Mouse (Mus musculus) forebrain, embryonic 11.5 days (tissue): Measurements from ENCODE around the gene Cabp4. TPM values are rescaled to one million over a fixed set of nuclear protein-coding genes. Genes with fewer than 3 reads are reported as not detected.

ENCODE experiments used
- ATAC-seq: fragments of 200-750 bp; cut with Nextera tagmentation; replicated peaks from 2 replicates; pipeline ENCODE4 v1.8.0; 2017; ENCODE audit warnings: moderate TSS enrichment; ENCODE audit not compliant: low FRiP score
- DNase-seq: peaks from one replicate; pipeline ENCODE4 v3.0.0-alpha.2; 2017; ENCODE audit warnings: low spot score
- H3K27ac ChIP-seq: fragments of 300-500 bp; sonication (generic); 2 replicates; pipeline ENCODE4 v1.5.1; 2014; ENCODE audit warnings: low read depth, low read length
- H3K27me3 ChIP-seq: fragments of 300-500 bp; sonication (generic); 2 replicates; pipeline ENCODE4 v1.6.1; 2014; ENCODE audit warnings: mild to moderate bottlenecking, low read length, mixed read lengths; ENCODE audit not compliant: control insufficient read depth, insufficient read depth
- H3K36me3 ChIP-seq: fragments of 300-500 bp; sonication (generic); 2 replicates; pipeline ENCODE4 v1.6.1; 2014; ENCODE audit warnings: mild to moderate bottlenecking, low read length, moderate library complexity, mixed read lengths; ENCODE audit not compliant: control insufficient read depth, insufficient read depth
- H3K4me1 ChIP-seq: fragments of 300-500 bp; sonication (generic); replicated peaks from 2 replicates; pipeline ENCODE4 v1.6.1; 2014; ENCODE audit warnings: low read length, mixed read lengths; ENCODE audit not compliant: control insufficient read depth, insufficient read depth
- H3K4me2 ChIP-seq: fragments of 300-500 bp; sonication (generic); 2 replicates; pipeline ENCODE4 v1.6.1; 2014; ENCODE audit warnings: low read depth, mild to moderate bottlenecking, low read length, moderate library complexity, mixed read lengths; ENCODE audit not compliant: severe bottlenecking
- H3K4me3 ChIP-seq: fragments of 300-500 bp; sonication (generic); 2 replicates; pipeline ENCODE4 v1.5.1; 2014; ENCODE audit warnings: low read depth, low read length
- H3K9ac ChIP-seq: fragments of 300-500 bp; sonication (generic); 2 replicates; pipeline ENCODE4 v1.6.1; 2014; ENCODE audit warnings: low read length
- H3K9me3 ChIP-seq: fragments of 300-500 bp; sonication (generic); 2 replicates; pipeline ENCODE4 v1.6.1; 2016; ENCODE audit warnings: low read length, mixed read lengths; ENCODE audit not compliant: control insufficient read depth
- WGBS: fragments of 180-500 bp; shearing (Covaris S2); extraction: QIAGEN DNeasy Blood & Tissue Kit; methylation state at CpG from one replicate; pipeline ENCODE4 v1.1.7; 2014; 5-methylcytosine and 5-hydroxymethylcytosine counted together
- polyA plus RNA-seq: library from polyadenylated mRNA; unstranded; fragments of >200 nt; fragmentation: Nextera tagmentation; extraction: Ambion mirVana; gene quantifications from 2 replicates; pipeline ENCODE4 v1.2.1, GENCODE M21; 2014

Gene Cabp4
- polyA plus RNA-seq, 1 experiment from 2014 or later = not detected

- no peaks in the 10 kb centered on the region for H3K27me3 ChIP-seq
- no peak overlapping the region for H3K4me3 ChIP-seq
- H3K9me3 ChIP-seq = no peaks in the 10 kb centered on the region; the same call in 1 of the 2 replicates
- H3K4me1 ChIP-seq = peaks cover 7% of the 10 kb centered on the region
- H3K9ac ChIP-seq = no peak overlapping the region
- WGBS = 62% methylated on average over 12 of the region's 12 CpGs
- no peak for DNase-seq
- no peak overlapping the region for H3K4me2 ChIP-seq
- no peak for ATAC-seq
- H3K27ac ChIP-seq = no peak overlapping the region
- H3K36me3 ChIP-seq = no peaks in the 10 kb centered on the region
These were observed 2.7 kb upstream of the Cabp4 start for GRCm38 (mm10) chr19:4146366-4147021.

- no peak overlapping the region for H3K9ac ChIP-seq
- H3K36me3 ChIP-seq = no peaks in the 10 kb centered on the region
- no peak overlapping the region for H3K27ac ChIP-seq
- ATAC-seq (no peak), DNase-seq (no peak)
- H3K4me1 ChIP-seq = peaks cover 7% of the 10 kb centered on the region
- no peak overlapping the region for H3K4me2 ChIP-seq
- no peaks in the 10 kb centered on the region for H3K27me3 ChIP-seq
- no peak overlapping the region for H3K4me3 ChIP-seq
- WGBS = 87% methylated on average over 5 of the region's 5 CpGs
- H3K9me3 ChIP-seq = no peaks in the 10 kb centered on the region; the same call in 1 of the 2 replicates
These were observed 2.1 kb upstream of the Cabp4 start for GRCm38 (mm10) chr19:4145936-4146335.

- Histone ChIP-seq H3K27me3 (no peaks in the 10 kb centered on the region), H3K9ac (no peak overlapping the region), H3K9me3 (no peaks in the 10 kb centered on the region; the same call in 1 of the 2 replicates), H3K36me3 (no peaks in the 10 kb centered on the region), H3K4me2 (no peak overlapping the region), H3K27ac (no peak overlapping the region), H3K4me1 (peaks cover 7% of the 10 kb centered on the region), H3K4me3 (no peak overlapping the region)
- ATAC-seq (no peak), DNase-seq (no peak)
- WGBS = 87% methylated on average over 16 of the region's 16 CpGs
These were observed 991 bp upstream of the Cabp4 start for GRCm38 (mm10) chr19:4144550-4145498.

GRCm38 (mm10) chr19:4142416-4143173 is 1.2 kb downstream of the Cabp4 start:
- H3K27me3 ChIP-seq = no peaks in the 10 kb centered on the region
- H3K36me3 ChIP-seq = no peaks in the 10 kb centered on the region
- no peaks in the 10 kb centered on the region; the same call in 1 of the 2 replicates for H3K4me1 ChIP-seq
- no peak for DNase-seq
- no peak overlapping the region for H3K9ac ChIP-seq
- no peak overlapping the region for H3K4me2 ChIP-seq
- ATAC-seq = no peak
- H3K27ac ChIP-seq = no peak overlapping the region
- H3K4me3 ChIP-seq = no peak overlapping the region
- H3K9me3 ChIP-seq = no peaks in the 10 kb centered on the region; the same call in 1 of the 2 replicates
- 93% methylated on average over 18 of the region's 18 CpGs for WGBS

- H3K36me3 ChIP-seq = no peaks in the 10 kb centered on the region
- no peak overlapping the region for H3K4me3 ChIP-seq
- no peak overlapping the region for H3K27ac ChIP-seq
- no peak for DNase-seq
- no peak overlapping the region for H3K9ac ChIP-seq
- WGBS = 86% methylated on average over 6 of the region's 6 CpGs
- no peaks in the 10 kb centered on the region for H3K27me3 ChIP-seq
- no peak for ATAC-seq
- no peaks in the 10 kb centered on the region for H3K4me1 ChIP-seq
- no peaks in the 10 kb centered on the region for H3K9me3 ChIP-seq
- no peak overlapping the region for H3K4me2 ChIP-seq
These were observed 3.7 kb downstream of the Cabp4 start for GRCm38 (mm10) chr19:4140147-4140546.

GRCm38 (mm10) chr19:4139446-4139845 is 4.4 kb downstream of the Cabp4 start, which contains the start of gene Gpr152:
TSS of gene Gpr152 (plus strand) at chr19:4139787.
- no peak within 1 kb of the TSS for H3K27ac ChIP-seq
- H3K36me3 ChIP-seq = no peaks in the 10 kb centered on the region
- ATAC-seq (no peak), DNase-seq (no peak)
- no peaks in the 10 kb centered on the region for H3K27me3 ChIP-seq
- no peak within 1 kb of the TSS for H3K4me3 ChIP-seq
- H3K4me1 ChIP-seq = no peaks in the 10 kb centered on the region
- 58% methylated on average over 2 of the region's 2 CpGs for WGBS
- no peaks in the 10 kb centered on the region for H3K9me3 ChIP-seq
- no peak within 1 kb of the TSS for H3K9ac ChIP-seq
- no peak within 1 kb of the TSS for H3K4me2 ChIP-seq

- Histone ChIP-seq H3K4me2 (no peak overlapping the region), H3K36me3 (no peaks in the 10 kb centered on the region; the same call in 1 of the 2 replicates), H3K4me3 (no peak overlapping the region), H3K9me3 (no peaks in the 10 kb centered on the region), H3K27me3 (no peaks in the 10 kb centered on the region), H3K27ac (no peak overlapping the region), H3K4me1 (no peaks in the 10 kb centered on the region), H3K9ac (no peak overlapping the region)
- DNase-seq = no peak
- ATAC-seq = no peak
- WGBS = 86% methylated on average over 5 of the region's 5 CpGs
These were observed 5.9 kb downstream of the Cabp4 start for GRCm38 (mm10) chr19:4137913-4138312.

GRCm38 (mm10) chr19:4136463-4136862 is 7.4 kb downstream of the Cabp4 start:
- H3K9ac ChIP-seq = no peak overlapping the region
- no peaks in the 10 kb centered on the region for H3K9me3 ChIP-seq
- no peak overlapping the region for H3K27ac ChIP-seq
- H3K4me1 ChIP-seq = no peaks in the 10 kb centered on the region
- ATAC-seq (no peak), DNase-seq (no peak)
- no peak overlapping the region for H3K4me3 ChIP-seq
- H3K4me2 ChIP-seq = no peak overlapping the region
- peaks cover 3% of the 10 kb centered on the region; the same call in 1 of the 2 replicates for H3K36me3 ChIP-seq
- 71% methylated on average over 5 of the region's 5 CpGs for WGBS
- no peaks in the 10 kb centered on the region for H3K27me3 ChIP-seq
